In the genomic region with DNA sequence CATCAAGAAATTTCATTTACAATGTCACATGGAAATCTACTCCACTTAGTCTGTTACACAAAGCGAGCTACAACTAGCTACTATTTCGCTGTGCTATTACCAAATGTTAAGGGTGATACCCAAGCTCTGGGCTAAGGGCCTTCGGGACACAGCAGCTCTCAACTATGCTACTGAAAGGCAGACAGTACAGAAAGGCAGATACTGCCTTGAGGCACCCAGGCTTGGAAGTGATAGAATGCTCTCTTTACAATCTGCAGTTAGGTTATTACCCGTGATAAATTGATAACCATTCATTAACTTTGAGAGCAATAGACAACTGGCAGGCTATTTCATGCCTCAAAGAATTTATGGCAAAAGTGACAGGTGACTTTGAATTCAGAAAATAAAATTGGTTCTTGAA, we compare ENCODE assay signal across 24 mouse cellular contexts.
"Had no signal": no experiment of that assay in that cellular context is flagged by ENCODE, and none has a peak within 500 bp of the region (broad histone marks: within the 10 kb centered on the region; RNA-seq: fewer than 3 reads in every experiment).

No protein-coding gene starts in this region.

- H3K36me3 ChIP-seq: heart, embryonic 13.5 days; heart, embryonic 15.5 days; hindbrain, embryonic 13.5 days; hindbrain, embryonic 15.5 days; kidney, embryonic 15.5 days; limb, embryonic 13.5 days; limb, embryonic 15.5 days; liver, embryonic 12.5 days had no signal

- H3K9me3 ChIP-seq: heart, embryonic 13.5 days; heart, embryonic 15.5 days; hindbrain, embryonic 13.5 days; hindbrain, embryonic 15.5 days; kidney, embryonic 15.5 days; limb, embryonic 13.5 days; limb, embryonic 15.5 days; liver, embryonic 12.5 days had no signal

- H3K4me1 ChIP-seq: hindbrain, embryonic 15.5 days; limb, embryonic 15.5 days; liver, embryonic 12.5 days had no signal

- ATAC-seq: hindbrain, postnatal 0 days; liver, embryonic 12.5 days had no signal

- DNase-seq: gastrocnemius, postnatal 14 days; gastrocnemius, postnatal 36 days; heart, adult 18-20 months; heart, postnatal 14 days; heart, postnatal 36 days; kidney, adult 11 months; kidney, adult 2 months; kidney, adult 9 months; kidney, postnatal 14 days; kidney, postnatal 36 days; layer of hippocampus, adult 9-11 months; layer of hippocampus, postnatal 36 days; left cerebral cortex, postnatal 4 days had no signal

- H3K4me2 ChIP-seq: heart, embryonic 11.5 days; heart, embryonic 13.5 days; heart, embryonic 15.5 days; hindbrain, embryonic 13.5 days; hindbrain, embryonic 15.5 days; kidney, embryonic 15.5 days; limb, embryonic 13.5 days; limb, embryonic 15.5 days; liver, embryonic 12.5 days had no signal

- H3K9ac ChIP-seq: heart, embryonic 13.5 days; heart, embryonic 15.5 days; hindbrain, embryonic 13.5 days; hindbrain, embryonic 15.5 days; kidney, embryonic 15.5 days; limb, embryonic 13.5 days; limb, embryonic 15.5 days; liver, embryonic 12.5 days had no signal

- H3K4me3 ChIP-seq: heart, embryonic 13.5 days; heart, embryonic 15.5 days; hindbrain, embryonic 13.5 days; hindbrain, embryonic 15.5 days; kidney, embryonic 15.5 days; limb, embryonic 13.5 days; limb, embryonic 15.5 days; liver, embryonic 12.5 days had no signal

- H3K27me3 ChIP-seq: heart, embryonic 13.5 days; heart, embryonic 15.5 days; hindbrain, embryonic 13.5 days; hindbrain, embryonic 15.5 days; kidney, embryonic 15.5 days; limb, embryonic 15.5 days; liver, embryonic 12.5 days had no signal

- H3K27ac ChIP-seq: heart, embryonic 13.5 days; heart, embryonic 15.5 days; hindbrain, embryonic 13.5 days; hindbrain, embryonic 15.5 days; hindbrain, postnatal 0 days; kidney, embryonic 15.5 days; kidney, postnatal 0 days; limb, embryonic 13.5 days; limb, embryonic 15.5 days; liver, embryonic 12.5 days had no signal
